Mouse (Mus musculus) hindbrain, embryonic 12.5 days (tissue): ENCODE results near the gene Nmrk1. TPM values are rescaled to one million over a fixed set of nuclear protein-coding genes. Genes with fewer than 3 reads are reported as not detected.

Experiments used
- ATAC-seq: fragments of 200-750 bp; cut with Nextera tagmentation; 2 replicates; pipeline ENCODE4 v1.8.0; 2017; ENCODE audit warnings: moderate TSS enrichment; ENCODE audit not compliant: low FRiP score
- H3K27ac ChIP-seq: fragments of 300-500 bp; sonication (generic); 2 replicates; pipeline ENCODE4 v1.5.1; 2016; ENCODE audit warnings: mild to moderate bottlenecking
- H3K27me3 ChIP-seq: fragments of 300-500 bp; sonication (generic); 2 replicates; pipeline ENCODE4 v1.6.1; 2016; ENCODE audit warnings: mild to moderate bottlenecking
- H3K36me3 ChIP-seq: fragments of 300-500 bp; sonication (generic); 2 replicates; pipeline ENCODE4 v1.6.1; 2016; ENCODE audit warnings: mild to moderate bottlenecking
- H3K4me1 ChIP-seq: fragments of 300-500 bp; sonication (generic); 2 replicates; pipeline ENCODE4 v1.6.1; 2016
- H3K4me2 ChIP-seq: fragments of 300-500 bp; sonication (generic); replicated peaks from 2 replicates; pipeline ENCODE4 v1.6.1; 2016; ENCODE audit warnings: mild to moderate bottlenecking
- H3K4me3 ChIP-seq: fragments of 300-500 bp; sonication (generic); 2 replicates; pipeline ENCODE4 v1.5.1; 2016; ENCODE audit warnings: mild to moderate bottlenecking
- H3K9ac ChIP-seq: fragments of 300-500 bp; sonication (generic); 2 replicates; pipeline ENCODE4 v1.6.1; 2016; ENCODE audit warnings: mild to moderate bottlenecking, moderate library complexity
- H3K9me3 ChIP-seq: fragments of 300-500 bp; sonication (generic); replicated peaks from 2 replicates; pipeline ENCODE4 v1.6.1; 2016; ENCODE audit warnings: mild to moderate bottlenecking
- WGBS: fragments of 180-500 bp; shearing (Covaris S2); methylation state at CpG from one replicate; pipeline ENCODE4 v1.1.7; 2016; 5-methylcytosine and 5-hydroxymethylcytosine counted together
- polyA plus RNA-seq: library from polyadenylated mRNA; unstranded; fragments of >200 nt; fragmentation: Nextera tagmentation; extraction: Ambion mirVana; gene quantifications from 2 replicates; pipeline ENCODE4 v1.2.1, GENCODE M21; 2016

Gene Nmrk1
- polyA plus RNA-seq, 1 experiment from 2014 or later, result 9.9 TPM

DNA sequence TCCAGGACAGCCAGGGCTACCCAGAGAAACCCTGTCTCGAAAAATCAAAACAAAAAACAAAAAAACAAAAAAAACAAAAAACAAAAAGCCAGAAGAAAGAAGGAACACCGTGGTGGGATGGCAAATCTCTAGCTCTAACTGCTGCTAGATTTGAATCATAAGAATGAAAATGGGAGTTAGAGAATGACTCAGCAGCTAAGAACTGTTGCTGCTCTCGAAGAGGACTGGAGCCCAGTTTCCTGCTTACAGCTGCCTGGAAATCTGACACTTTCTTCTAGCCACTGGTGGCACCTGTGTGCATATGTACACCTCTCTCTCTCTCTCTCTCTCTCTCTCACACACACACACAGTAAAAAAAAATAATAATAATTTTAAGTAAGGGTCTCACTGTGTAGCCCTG, 14.6 kb downstream of the Nmrk1 start:
- Histone ChIP-seq H3K9ac (no peak overlapping the region), H3K9me3 (no peaks in the 10 kb centered on the region), H3K36me3 (no peaks in the 10 kb centered on the region), H3K27ac (no peak overlapping the region), H3K27me3 (no peaks in the 10 kb centered on the region), H3K4me1 (no peaks in the 10 kb centered on the region), H3K4me3 (no peak overlapping the region), H3K4me2 (no peak overlapping the region)
- 72% methylated on average over 3 of the region's 3 CpGs for WGBS
- ATAC-seq, result no peak

DNA sequence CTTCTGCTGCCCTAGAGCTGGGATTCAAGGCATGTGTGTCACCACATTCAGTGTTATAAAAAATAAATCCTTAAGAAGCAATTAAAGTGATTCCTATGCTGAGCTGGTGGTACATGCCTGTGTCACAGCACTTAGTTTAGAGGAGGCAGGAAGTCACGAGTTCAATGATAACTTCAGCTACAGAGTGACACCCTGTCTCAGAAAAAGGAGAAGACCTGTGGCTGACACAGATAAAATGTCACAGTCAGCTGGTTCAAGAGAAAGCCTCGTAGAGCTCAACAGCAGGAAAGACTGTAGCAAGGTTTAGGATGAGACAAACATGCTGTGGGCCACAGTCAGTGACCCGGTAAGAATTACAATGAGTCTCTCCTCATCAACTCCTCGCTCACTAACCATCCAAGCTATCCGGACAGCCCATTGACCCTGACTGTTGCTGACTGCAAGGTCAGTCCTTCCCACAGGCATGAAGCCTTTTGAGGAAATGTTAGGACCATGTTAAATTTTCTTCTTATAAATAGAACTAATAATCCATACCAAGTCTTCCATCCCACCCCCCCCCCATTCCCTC, 15.2 kb downstream of the Nmrk1 start:
- ATAC-seq, result no peak
- Histone ChIP-seq H3K4me2 (no peak overlapping the region), H3K9me3 (no peaks in the 10 kb centered on the region), H3K27ac (no peak overlapping the region), H3K4me3 (no peak overlapping the region), H3K36me3 (no peaks in the 10 kb centered on the region), H3K9ac (no peak overlapping the region), H3K4me1 (no peaks in the 10 kb centered on the region), H3K27me3 (no peaks in the 10 kb centered on the region)
- WGBS, result 50% methylated on average over 5 of the region's 5 CpGs

DNA sequence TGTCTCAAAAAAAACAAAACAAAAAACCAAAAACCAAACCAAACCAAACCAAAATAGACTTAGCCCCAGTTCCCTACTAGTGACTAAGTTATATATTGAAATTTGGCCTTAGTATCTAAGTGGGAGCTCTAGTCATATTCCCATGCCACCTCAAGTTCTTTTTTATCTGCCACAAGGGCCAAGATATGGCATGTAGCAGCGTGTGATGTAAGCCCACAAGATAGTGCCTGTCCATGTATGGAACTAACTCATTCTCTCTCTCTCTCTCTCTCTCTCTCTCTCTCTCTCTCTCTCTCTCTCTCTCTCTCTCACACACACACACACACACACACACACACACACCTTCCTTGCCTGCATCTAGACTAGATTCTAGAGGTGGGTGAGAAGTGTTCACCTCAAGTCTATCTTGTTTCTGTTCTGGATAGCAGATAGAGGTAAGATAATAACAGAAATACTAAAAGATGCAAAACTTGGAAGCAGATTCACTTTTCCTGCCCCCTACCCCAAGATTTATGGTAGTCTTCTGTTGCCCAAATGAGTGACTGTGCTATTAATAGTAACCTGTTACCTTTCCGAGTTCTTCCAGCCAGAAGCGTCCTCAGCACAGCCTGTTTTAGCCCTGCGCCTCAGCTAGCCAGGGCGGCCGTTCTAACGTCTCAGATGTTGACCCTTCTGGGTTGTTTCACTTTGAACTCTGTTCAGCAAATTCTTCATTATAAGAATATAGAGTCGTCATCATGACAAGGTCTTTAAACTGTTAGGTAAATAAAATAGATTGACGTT, 16.2 kb downstream of the Nmrk1 start:
- Histone ChIP-seq H3K4me3 (no peak overlapping the region), H3K9me3 (no peaks in the 10 kb centered on the region), H3K36me3 (no peaks in the 10 kb centered on the region), H3K27ac (no peak overlapping the region), H3K27me3 (no peaks in the 10 kb centered on the region), H3K9ac (no peak overlapping the region), H3K4me1 (no peaks in the 10 kb centered on the region), H3K4me2 (no peak overlapping the region)
- ATAC-seq, result no peak
- WGBS, result 84% methylated on average over 9 of the region's 9 CpGs

DNA sequence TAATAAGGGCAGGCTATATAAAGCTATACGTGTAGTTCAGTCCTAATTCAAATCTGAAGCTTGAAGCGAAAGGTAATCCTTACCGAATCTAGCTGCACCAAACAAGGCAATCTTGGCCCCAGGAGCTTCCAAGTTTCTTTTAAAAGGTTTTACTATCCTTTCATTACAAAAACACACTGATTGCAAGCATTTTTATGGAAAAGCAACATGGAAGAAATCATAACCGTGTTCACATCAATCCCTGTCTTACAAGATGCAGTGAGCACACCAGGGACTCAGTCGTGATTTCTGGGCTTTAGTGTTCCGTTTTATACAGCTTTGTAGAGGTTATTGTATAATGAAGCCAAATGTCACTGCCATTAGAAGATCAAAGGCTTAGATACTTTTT, 16.8 kb downstream of the Nmrk1 start:
- no peak for ATAC-seq
- 87% methylated on average over 6 of the region's 6 CpGs for WGBS

DNA sequence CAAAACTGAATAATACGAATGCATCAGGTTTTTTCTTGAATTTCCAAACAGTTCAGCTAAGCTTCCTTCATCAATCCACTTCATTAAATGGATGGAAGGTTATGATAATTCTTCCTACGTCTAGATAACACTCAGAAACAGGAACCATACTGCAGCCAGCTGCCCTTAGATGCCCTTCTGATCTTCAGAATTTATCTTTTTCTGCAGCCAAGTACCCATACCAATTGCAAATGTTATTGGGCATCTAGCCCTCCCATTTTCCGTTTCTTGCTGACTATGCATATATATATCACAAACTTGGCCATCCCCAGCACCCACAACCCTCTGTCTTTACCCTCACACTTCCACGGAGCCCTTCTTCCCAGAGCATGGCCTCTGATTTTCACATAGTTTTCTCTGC, 18.2 kb downstream of the Nmrk1 start:
- Histone ChIP-seq H3K4me2 (no peak overlapping the region), H3K9me3 (no peaks in the 10 kb centered on the region), H3K9ac (no peak overlapping the region), H3K36me3 (no peaks in the 10 kb centered on the region), H3K4me3 (no peak overlapping the region), H3K27ac (no peak overlapping the region), H3K4me1 (no peaks in the 10 kb centered on the region), H3K27me3 (no peaks in the 10 kb centered on the region)
- ATAC-seq, result no peak
- 88% methylated on average over 4 of the region's 4 CpGs for WGBS

More for the DNA sequence above, 16.8 kb downstream of the Nmrk1 start:
- H3K4me1 ChIP-seq, result no peaks in the 10 kb centered on the region
- H3K4me3 ChIP-seq, result no peak overlapping the region
- H3K9me3 ChIP-seq, result no peaks in the 10 kb centered on the region
- H3K9ac ChIP-seq, result no peak overlapping the region
- H3K4me2 ChIP-seq, result no peak overlapping the region
- H3K36me3 ChIP-seq, result no peaks in the 10 kb centered on the region
- H3K27ac ChIP-seq, result no peak overlapping the region
- no peaks in the 10 kb centered on the region for H3K27me3 ChIP-seq

DNA sequence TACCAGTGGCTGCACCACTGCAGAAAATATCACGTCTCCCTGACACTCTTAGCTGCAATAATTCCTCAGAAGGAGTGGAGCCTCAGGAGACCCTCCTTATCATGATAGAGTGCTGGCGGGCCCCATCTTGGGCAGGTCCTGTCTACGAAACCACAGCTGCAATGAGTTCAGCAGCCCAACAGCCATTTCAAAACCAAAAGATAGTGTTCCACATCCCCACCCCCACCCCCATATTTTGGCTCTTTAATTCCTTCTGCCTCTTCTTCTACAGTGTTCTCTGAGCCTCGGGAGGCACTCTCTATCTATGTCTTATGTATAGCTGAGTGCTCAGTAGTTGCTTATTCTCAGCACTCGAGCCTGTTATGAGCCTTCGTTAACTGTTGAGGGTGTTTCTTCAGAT, 18.7 kb downstream of the Nmrk1 start:
- H3K27me3 ChIP-seq, result no peaks in the 10 kb centered on the region
- WGBS, result 87% methylated on average over 6 of the region's 6 CpGs
- H3K9ac ChIP-seq, result no peak overlapping the region
- no peaks in the 10 kb centered on the region for H3K9me3 ChIP-seq
- no peaks in the 10 kb centered on the region for H3K4me1 ChIP-seq
- H3K27ac ChIP-seq, result no peak overlapping the region
- no peak overlapping the region for H3K4me3 ChIP-seq
- no peak overlapping the region for H3K4me2 ChIP-seq
- H3K36me3 ChIP-seq, result no peaks in the 10 kb centered on the region
- ATAC-seq, result no peak

DNA sequence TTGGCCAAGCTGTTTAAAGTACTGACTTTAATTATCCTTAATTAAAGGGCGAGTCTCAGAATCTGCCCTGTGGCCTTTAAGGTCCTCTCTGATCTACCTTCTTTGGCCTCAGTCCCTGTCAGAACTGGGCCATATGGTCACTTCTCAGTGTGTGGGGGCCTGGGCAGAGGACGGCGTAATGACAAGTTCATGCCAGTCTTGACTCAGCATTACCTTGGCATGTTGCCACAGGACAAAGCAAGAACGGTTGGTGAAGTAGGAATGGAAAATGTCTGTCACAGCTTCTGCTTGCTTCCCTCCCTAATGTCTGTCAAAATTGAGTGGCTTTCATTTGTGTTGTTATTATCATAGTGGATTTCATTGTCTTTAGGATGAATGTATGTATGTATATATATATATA, 20.8 kb downstream of the Nmrk1 start:
- 76% methylated on average over 4 of the region's 4 CpGs for WGBS
- Histone ChIP-seq H3K27ac (no peak overlapping the region), H3K9me3 (no peaks in the 10 kb centered on the region), H3K36me3 (no peaks in the 10 kb centered on the region), H3K9ac (no peak overlapping the region), H3K27me3 (no peaks in the 10 kb centered on the region), H3K4me2 (no peak overlapping the region), H3K4me3 (no peak overlapping the region), H3K4me1 (no peaks in the 10 kb centered on the region)
- no peak for ATAC-seq

DNA sequence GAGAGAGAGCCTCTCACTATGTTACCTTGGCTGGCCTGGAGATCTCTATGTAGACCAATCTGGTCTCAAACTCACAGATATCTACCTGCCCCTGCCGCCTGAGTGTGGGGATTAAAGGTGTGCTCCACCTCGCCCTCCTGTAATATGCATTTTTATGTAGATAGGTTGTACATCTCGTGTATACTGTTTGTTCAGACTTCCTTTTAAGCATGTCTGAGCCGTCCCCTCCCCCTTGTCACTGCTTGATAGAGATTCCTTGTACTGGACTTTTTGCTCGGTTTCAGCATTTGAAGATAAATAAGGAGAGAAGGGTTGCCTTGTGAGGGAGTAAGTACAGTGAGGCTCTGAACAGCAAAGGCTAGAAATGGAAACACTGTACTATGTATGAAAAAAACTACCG, 21.3 kb downstream of the Nmrk1 start:
- Histone ChIP-seq H3K4me3 (no peak overlapping the region), H3K9ac (no peak overlapping the region), H3K27me3 (no peaks in the 10 kb centered on the region), H3K9me3 (no peaks in the 10 kb centered on the region), H3K4me1 (no peaks in the 10 kb centered on the region), H3K36me3 (no peaks in the 10 kb centered on the region), H3K4me2 (no peak overlapping the region), H3K27ac (no peak overlapping the region)
- ATAC-seq, result no peak
- 84% methylated on average over 6 of the region's 6 CpGs for WGBS

DNA sequence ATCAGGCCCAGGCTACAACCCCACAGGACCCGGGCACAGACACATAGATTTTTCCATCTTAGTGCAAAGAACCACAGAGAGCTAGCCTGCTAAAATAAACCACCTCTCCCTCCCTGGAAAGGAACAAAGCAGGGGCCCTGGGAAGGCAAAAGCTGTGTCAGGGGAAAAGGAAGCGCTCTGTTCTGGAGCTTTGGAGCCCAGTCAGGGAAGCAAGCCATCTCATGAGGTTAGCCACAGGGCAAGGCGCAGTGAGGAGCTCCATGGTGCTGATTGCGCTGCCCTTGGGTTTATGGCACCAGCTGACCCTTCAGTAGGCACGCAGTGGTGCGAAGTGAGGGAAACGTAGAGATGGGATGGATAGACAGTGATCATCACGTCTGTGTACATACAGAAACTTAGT, 22.6 kb downstream of the Nmrk1 start:
- H3K27ac ChIP-seq, result no peak overlapping the region
- 89% methylated on average over 8 of the region's 8 CpGs for WGBS
- H3K4me3 ChIP-seq, result no peak overlapping the region
- no peak overlapping the region for H3K4me2 ChIP-seq
- H3K27me3 ChIP-seq, result no peaks in the 10 kb centered on the region
- no peaks in the 10 kb centered on the region for H3K9me3 ChIP-seq
- H3K4me1 ChIP-seq, result no peaks in the 10 kb centered on the region
- no peak for ATAC-seq
- no peak overlapping the region for H3K9ac ChIP-seq
- no peaks in the 10 kb centered on the region for H3K36me3 ChIP-seq

DNA sequence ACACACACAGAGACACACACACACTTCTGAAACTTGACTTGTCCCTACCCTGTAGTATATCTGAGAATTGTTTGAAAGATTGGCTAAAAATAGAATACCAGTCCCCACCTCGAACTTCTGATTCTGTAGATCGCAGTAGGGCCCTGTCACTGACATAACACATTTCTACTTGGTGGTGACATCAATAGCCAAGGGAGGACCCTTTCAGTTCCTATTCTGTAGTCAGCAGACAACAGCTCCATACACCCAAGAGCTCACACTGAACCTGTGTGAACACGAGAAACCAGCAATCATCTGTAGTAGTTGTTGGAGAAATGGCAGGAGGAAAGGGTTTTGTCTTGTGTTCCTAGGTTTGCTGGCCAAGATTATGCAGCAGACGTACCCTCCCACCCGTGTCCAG, 23.2 kb downstream of the Nmrk1 start:
- Histone ChIP-seq H3K36me3 (no peaks in the 10 kb centered on the region), H3K4me2 (no peak overlapping the region), H3K4me1 (no peaks in the 10 kb centered on the region), H3K4me3 (no peak overlapping the region), H3K9ac (no peak overlapping the region), H3K9me3 (no peaks in the 10 kb centered on the region), H3K27ac (no peak overlapping the region), H3K27me3 (no peaks in the 10 kb centered on the region)
- WGBS, result 86% methylated on average over 5 of the region's 5 CpGs
- no peak for ATAC-seq

DNA sequence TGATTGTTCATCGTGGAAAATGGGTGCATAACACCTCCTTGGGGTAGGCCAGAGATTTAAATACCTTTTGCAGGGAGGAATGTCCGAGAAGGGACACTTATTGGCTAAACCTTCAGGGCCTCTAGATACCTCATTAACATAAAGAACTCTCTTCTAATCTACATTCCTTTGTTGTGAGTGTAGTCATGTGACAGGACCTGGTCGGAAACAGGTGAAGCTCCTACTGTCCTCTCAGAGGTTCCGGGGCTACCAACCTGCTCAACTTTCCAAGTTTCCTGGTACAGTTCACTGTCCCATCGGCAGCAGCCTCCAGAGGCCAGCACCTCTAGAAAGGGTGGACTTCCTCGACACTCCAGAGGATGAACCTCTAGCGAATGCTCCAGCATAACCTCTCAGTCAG, 24.2 kb downstream of the Nmrk1 start:
- H3K4me1 ChIP-seq, result no peaks in the 10 kb centered on the region
- H3K4me2 ChIP-seq, result no peak overlapping the region
- no peak for ATAC-seq

DNA sequence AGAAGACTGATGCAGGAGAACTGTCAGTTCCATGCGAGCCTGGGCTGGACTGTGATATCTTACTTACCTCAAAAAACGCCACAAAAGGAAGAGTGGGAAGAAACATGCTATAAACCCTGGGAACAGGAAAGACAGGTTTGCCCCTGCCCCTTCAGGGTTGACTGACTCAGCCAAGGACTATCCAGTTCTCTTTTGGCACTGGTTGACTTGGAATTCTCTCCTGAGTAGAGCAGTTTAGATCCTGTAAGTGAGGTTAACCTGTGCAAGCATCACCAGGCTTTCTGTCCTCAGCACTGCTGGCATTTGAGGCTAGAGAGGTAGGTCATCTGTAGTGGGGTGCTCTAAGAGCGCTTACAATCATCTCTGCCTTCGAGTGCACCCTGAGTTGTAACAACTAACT, 26.7 kb downstream of the Nmrk1 start:
- no peaks in the 10 kb centered on the region for H3K9me3 ChIP-seq
- no peaks in the 10 kb centered on the region for H3K4me1 ChIP-seq
- H3K27me3 ChIP-seq, result no peaks in the 10 kb centered on the region
- H3K4me3 ChIP-seq, result no peak overlapping the region
- no peak overlapping the region for H3K4me2 ChIP-seq
- no peak overlapping the region for H3K27ac ChIP-seq
- ATAC-seq, result no peak
- H3K36me3 ChIP-seq, result no peaks in the 10 kb centered on the region
- no peak overlapping the region for H3K9ac ChIP-seq
- WGBS, result 68% methylated on average over 4 of the region's 4 CpGs

More for the DNA sequence above, 24.2 kb downstream of the Nmrk1 start:
- H3K9me3 ChIP-seq, result no peaks in the 10 kb centered on the region
- WGBS, result 92% methylated on average over 7 of the region's 7 CpGs
- H3K36me3 ChIP-seq, result no peaks in the 10 kb centered on the region
- no peak overlapping the region for H3K9ac ChIP-seq
- no peak overlapping the region for H3K27ac ChIP-seq
- no peak overlapping the region for H3K4me3 ChIP-seq
- H3K27me3 ChIP-seq, result no peaks in the 10 kb centered on the region

DNA sequence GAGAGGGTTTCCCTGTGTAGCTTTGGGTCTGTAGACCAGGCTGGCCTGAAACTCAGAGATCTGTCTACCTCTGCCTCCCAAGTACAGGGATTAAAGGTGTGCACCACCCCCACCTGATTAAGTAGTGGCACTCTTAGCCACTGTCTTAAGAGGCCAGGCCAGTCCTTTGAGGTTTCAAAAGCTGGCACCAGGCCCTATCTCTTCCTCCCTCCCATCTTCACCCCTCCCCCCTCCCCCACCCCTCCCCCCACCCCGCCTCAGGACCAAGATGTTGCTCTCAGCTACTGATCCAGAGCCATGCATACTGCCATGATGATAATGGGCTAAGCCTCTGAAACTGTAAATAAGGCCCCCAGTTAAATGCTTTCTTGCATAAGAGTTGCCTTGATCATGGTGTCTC, 27.6 kb downstream of the Nmrk1 start:
- ATAC-seq, result no peak
- Histone ChIP-seq H3K9ac (no peak overlapping the region), H3K36me3 (no peaks in the 10 kb centered on the region), H3K4me3 (no peak overlapping the region), H3K27me3 (no peaks in the 10 kb centered on the region), H3K4me2 (no peak overlapping the region), H3K9me3 (no peaks in the 10 kb centered on the region), H3K27ac (no peak overlapping the region), H3K4me1 (no peaks in the 10 kb centered on the region)
- WGBS, result no CpG with 5 or more reads among the region's 1 CpGs
